Mouse (Mus musculus): ENCODE data around the gene Rptor.

Rptor gene

DNA sequence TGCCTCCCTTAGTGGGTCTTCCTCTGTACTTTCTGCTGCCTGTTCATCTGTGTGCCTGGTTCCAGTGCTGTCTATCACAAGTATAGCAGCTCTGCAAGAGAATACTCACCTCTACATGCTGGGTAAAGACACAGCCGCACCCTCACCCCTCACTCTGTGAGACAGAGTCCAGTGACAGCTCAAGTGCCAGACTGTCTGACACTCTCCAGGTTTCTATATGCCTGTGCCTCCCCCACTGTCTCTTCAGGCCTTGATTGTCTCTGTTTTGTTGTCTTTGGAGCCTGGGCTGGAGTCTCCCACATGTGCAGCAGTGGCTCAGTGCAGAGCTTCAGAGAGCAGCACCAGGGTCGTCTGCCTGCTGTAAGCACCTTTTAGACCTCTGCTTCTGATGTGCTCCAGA lies 280.9 kb downstream of the Rptor start:
- no peak for DNase-seq (ENCODE audit: extremely low read depth, insufficient read length, low spot score)

DNA sequence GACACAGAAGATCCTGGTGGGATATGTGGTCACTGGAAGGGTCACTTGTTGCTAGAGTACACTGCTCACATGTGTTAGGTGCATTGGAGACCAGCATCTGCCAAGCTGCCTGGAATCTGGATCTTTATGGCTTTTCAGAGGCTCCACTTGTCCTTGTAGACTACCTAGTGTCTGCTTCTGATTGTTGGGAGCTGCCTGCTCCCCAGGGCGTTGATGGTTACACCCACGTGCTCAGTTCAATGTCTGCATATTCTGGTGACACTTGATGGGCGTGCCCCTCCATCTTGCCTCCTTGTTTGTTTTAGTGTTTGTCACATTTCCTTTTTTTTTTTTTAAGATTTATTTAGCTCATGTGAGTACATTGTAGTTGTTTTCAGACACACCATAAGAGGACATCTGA lies 287.3 kb downstream of the Rptor start:
- DNase-seq (ENCODE audit: extremely low read depth, insufficient read length, low spot score) = no peak

DNA sequence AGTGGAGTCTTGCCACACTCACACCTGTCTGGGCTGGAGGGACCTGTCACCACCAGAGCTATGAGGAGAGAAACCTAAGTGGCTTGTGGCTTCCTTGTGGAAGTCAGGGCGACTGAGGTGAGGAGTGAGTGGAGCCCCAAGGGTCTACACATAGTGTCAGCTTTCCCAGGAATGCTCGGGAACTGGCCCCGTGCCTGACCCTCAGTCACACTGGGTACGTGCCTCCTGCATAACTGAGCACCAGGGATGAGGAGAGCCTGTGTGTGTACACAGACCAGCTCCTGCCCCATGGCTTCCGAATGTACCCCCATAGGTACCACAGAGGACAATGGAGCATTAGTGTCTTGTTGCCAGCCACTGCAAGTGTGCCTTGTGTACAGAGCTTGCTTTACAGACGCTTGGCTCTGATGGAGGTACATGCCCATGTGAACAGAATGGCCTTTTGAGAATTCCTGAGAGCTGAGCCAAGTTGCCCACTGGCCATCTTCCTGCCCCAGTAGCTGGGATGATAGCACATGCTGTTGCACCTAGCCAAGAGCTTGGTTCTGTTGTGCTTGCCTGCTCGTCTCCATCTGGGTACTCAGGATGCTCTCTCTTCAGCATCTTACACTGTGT lies 289.0 kb downstream of the Rptor start:
- no peak for DNase-seq (ENCODE audit: extremely low read depth, insufficient read length, low spot score)

DNA sequence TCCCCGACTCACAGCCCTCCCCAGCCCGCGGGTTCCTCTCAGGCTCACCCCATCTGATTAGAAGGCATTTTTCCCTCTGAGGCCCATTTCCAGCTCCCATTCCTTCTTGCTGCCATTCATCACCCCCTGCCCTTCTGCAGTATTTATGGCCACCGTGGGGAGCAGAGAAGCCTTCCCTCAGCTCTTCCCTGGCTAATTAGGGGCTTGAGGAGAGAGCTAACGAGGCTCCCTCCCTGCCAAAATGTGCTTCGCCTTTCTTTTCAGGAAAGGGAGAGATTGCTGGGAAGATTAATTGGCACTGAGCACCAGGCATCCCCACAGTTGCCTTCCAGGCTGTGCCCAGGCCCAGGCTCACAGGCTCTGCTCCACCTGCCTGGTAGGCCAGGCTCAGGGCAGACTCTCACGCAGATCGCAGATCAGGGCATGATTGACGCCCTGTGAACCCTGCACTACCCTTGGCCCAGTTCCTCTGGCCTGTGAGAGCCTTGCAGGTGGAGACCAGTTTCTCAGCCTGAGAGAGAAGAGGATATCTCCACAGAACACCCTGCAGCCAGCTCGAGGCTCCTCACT lies 291.0 kb downstream of the Rptor start:
- no peak for DNase-seq (ENCODE audit: extremely low read depth, insufficient read length, low spot score)

DNA sequence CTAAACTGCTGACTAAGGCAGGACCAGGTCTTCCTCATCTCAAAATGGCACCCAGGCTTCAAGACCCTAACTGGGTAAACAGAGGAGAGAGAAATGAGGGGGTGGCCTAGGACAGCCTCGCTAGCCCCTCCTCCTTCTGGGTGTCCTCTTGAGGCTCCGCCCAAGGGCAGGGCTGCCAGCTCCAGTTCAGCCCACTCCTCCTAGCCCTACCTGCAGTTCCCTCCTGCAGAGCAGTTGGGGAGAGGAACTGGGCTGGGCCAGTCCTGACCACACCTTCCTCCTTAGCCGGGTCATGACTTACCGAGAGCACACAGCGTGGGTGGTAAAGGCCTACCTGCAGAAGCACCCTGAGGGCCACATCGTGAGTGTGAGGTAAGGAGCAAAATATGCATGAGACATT lies 291.9 kb downstream of the Rptor start:
- DNase-seq (ENCODE audit: extremely low read depth, insufficient read length, low spot score) = no peak

DNA sequence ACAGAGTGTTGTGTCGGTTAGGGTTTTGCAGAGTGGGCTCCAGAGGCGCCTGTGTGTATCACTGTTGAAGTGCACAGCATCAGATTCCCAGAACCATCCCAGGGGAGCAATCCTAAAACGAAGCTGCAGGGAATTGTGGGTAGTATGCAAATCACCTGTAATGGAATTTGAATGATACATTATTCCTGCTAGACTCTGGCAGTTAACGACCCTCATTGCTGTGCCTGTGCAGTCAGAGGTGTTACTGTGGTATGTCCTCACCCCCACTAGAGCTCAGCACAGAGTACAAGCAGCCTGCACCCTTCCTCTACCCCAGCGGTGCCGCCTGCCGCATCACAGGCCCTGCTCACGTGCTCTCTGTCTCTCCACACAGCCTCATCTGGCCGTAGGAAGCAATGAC lies 294.3 kb downstream of the Rptor start:
- no peak for DNase-seq (ENCODE audit: extremely low read depth, insufficient read length, low spot score)

DNA sequence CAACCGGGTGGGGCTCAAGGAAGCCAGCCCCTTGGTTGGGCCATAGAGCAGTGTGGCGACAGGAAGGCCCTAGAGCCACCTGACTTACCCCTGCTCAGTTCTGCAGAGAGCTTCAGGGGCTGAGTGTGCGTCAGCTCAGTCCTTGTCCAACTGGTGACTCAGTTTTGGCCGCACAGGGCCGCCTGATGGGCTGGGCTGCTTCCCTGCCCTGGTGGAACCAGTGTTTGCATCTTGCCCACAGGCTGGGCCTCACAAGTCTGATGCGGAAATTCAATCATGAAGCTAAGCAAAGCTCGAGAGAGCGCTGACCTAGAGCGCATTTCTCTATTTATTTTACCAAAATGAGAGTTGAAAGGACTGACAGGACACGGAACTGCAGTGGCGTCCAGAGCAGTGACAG lies 296.3 kb downstream of the Rptor start:
- no peak for DNase-seq (ENCODE audit: extremely low read depth, insufficient read length, low spot score)

DNA sequence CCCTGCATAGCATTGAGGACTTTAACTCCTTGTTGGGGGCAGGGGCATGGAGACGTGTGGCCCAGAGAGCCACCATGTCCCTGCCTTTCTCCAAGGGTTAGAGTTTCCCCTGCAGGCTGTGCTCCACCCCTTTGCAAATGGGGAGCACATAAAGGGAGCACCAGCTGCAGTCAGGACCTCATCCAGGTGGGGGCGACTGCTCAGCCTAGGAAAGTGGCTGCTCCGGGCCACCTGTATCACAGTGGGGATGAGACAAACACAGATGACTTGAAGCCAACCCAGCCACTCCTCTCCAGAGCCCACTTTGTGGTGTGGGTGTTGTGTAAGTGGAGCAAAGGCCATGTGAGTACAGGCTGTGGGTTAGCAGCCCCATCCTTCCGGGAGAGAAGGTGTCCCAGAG lies 298.5 kb downstream of the Rptor start:
- no peak for DNase-seq (ENCODE audit: extremely low read depth, insufficient read length, low spot score)

DNA sequence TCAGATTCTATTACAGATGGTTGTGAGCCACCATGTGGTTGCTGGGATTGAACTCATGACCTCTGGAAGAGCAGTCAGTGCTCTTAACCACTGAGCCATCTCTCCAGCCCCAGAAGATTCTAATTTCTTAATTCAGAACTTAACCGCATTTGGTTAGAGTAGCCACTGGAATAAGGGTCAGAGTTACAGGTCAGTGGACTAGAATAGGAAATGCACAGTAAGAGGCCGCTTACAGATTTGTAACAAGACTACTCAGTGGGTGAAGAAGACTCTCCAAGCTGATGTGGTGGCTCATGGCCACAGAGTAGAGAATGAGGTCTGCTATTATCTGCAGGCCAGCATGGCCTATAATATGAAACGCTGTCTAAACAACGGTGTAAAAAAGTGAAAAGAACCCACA lies 300.2 kb downstream of the Rptor start:
- no peak for DNase-seq (ENCODE audit: extremely low read depth, insufficient read length, low spot score)

DNA sequence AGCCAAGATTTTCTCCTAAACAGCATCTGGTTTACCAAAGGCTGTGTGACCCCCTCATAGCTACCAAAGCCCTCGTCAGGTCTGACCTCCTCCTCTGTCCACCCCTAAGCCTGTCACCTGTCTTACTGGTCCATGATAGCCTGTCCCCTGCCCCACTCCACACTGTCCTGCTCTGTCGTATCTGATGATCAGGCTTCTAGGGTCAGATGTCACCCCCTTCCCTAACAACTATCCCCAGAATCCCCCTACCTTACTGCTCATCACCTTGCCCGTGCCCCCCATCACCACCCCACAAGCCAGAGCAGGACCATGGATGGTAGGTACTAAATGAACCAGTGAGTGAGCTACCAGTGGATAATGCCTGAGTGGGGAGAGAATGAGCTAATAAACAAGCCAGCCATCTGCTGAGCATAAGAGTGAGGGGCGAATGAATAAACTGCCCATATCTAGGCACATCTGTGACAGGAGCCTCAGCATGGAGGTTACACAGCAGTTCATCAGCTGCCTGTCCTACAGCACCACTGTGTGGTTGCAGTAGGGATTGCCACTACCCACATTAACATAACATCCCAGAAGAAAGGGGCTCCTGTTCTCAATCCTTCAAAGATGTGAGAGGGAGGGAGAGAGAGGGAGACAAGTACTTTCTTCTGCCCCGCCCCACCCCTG lies 302.0 kb downstream of the Rptor start:
- DNase-seq (ENCODE audit: extremely low read depth, insufficient read length, low spot score) = no peak

DNA sequence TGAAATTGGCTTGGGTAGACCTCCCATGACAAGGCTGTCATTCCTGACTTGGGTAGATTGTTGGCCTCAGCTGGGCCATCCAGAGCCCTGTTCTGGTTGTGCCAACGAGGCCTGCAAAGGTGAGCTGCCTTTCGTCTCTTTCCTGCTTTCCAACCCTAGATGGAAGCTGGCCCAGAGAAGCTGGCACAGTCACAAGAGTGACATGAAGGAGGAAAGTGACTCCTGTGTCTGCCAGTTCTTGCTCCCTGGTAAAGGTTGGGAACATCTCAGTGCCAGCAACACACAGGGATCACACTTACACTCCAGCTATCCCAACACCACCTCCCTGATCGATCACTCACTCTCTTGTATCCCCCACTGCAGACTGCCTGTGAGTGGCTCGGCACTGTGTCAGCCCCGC lies 303.1 kb downstream of the Rptor start:
- no peak for DNase-seq (ENCODE audit: extremely low read depth, insufficient read length, low spot score)

DNA sequence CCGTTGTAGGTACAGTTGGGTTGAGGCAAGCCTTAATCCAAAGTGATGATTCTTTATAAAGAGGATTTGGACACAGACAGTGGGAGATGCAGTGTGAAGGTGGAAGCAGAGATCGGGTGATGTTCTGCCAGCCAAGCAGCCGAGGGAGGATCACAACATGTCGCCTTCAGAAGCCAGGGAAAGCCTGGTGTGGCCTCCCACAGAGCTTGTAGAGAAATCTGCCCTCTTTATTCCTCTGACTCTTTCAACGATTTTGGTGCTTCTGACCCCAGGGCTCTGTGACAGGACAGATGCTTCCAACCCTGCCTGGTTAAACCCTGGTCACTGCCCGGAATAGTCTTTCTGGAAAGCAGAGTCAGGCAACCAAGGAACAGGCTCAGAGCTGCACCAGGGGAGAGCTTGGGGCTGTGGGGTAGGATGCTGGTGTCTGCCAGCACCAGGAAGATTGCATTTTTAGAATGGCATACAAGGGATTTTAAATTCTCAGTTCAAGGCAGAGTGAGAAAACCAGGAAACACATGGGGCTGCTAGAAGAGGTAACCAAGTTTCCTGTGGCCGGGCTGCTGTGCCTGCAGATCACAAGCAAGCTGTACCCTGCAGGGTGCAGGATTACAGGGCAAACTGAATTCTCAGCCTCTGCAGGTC lies 304.4 kb downstream of the Rptor start:
- no peak for DNase-seq (ENCODE audit: extremely low read depth, insufficient read length, low spot score)

DNA sequence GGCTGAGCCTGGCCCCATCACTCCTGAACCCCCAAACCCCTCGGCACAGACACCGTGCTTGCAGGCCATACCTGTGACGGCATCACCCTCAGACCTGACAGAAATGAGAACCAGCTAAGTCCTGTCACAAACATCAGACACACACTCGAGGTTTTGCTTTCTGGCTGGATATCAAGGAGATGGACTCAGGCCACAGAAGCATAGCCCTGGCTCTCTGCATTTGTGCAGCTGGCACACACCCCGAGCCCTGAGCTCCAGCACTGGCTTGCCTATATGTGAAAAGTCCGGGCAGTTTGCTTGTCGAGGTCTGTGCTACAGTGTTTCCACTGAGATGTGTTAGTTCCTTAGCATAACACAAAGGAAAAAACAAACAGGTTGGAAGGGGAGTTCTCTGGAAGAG lies 305.0 kb downstream of the Rptor start:
- no peak for DNase-seq (ENCODE audit: extremely low read depth, insufficient read length, low spot score)

DNA sequence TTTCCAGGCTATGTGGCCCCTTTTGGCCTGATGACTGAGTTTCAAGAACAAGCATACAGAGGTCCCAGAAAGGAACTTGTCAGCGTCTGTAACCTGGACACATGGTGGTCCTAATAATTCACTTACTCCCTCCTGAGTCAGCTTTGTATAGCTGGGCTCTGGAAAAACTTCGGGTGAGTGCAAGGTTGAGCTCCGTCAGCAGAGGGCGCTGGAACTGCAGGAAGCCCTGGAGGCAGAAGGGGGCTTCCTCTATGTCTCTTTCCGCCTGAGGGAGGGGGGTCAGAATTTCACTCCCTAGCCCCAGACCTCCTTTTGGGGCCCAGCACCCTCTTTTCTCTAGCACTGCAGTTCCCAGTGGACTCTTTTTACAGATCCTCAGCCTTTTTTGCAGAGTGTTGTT lies 306.7 kb downstream of the Rptor start:
- peak; percentile 48 for DNase-seq (ENCODE audit: extremely low read depth, insufficient read length, low spot score)

DNA sequence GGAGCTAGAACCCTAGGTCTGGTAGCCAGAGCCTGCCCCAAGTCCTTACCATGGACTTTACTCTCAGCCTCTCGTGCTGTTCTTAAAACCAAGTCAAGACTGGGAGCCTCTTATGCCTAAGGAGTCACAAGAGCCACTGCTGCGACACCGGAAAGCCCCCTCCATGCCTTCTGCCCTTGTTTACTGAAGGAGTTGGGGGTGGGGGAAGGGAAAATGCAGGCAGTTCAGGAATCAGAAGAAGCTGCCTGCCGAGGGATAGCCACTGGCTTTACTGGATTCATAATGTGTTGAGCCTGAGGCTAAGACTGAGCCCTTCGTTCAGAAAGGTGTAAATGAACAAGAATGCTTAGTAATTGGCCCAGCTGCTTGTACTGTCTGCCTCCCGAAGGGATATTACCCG lies 310.1 kb downstream of the Rptor start:
- no peak for DNase-seq (ENCODE audit: extremely low read depth, insufficient read length, low spot score)

DNA sequence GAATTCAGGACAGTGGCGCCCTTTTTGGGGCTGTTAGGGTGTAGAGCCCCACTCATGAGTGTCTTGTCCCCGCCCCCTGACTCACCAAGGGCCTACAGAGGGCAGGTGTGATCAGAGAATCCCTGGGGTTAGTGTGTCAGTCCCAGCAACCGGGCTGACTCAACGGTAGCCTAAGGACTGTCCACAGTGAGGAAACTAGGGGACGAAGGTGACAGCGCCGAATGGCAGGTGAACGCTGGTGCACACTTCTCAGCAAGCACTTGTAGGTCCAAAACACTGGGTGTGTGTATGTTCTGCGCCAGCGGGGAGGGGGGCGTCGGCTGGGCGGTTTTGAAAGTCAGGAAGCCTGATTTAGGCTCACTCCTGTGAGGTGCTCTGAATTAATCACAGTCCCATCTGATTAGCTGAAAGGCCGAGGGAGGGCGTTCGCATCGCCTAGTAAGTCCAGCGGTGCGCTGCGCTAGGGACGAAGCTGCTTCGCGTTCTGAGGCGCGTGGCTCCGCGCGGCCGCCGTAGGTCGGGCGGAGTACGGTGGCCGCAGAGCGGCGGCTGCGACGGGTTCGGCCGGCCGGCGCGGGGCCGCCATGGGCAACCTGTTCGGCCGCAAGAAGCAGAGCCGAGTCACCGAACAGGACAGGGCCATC lies 310.7 kb downstream of the Rptor start, which contains the start of gene Chmp6:
Chmp6 (plus strand) TSS at position 151 of the 644 bp plus-strand sequence.
- peak; percentile 93 for DNase-seq (ENCODE audit: extremely low read depth, insufficient read length, low spot score)

DNA sequence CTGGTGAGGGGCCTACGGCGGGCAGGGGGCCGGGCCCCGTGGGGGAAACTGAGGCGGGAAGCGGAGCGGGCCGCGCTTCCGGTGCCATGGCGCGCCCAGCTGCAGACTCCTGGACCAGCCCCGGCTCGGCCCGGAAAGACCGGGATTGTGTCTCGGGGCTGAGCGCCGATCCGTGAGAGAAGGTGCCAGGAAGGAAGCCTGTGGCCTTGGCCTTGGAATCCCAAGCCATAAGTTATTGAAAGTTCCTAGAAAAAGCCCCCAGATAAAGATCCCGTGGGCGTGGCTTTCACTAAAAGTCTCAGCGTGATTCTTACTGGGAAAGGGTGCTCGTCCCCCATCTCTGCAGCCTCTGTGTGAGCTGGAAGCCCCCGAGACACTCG lies 311.2 kb downstream of the Rptor start:
- DNase-seq (ENCODE audit: extremely low read depth, insufficient read length, low spot score) = no peak

DNA sequence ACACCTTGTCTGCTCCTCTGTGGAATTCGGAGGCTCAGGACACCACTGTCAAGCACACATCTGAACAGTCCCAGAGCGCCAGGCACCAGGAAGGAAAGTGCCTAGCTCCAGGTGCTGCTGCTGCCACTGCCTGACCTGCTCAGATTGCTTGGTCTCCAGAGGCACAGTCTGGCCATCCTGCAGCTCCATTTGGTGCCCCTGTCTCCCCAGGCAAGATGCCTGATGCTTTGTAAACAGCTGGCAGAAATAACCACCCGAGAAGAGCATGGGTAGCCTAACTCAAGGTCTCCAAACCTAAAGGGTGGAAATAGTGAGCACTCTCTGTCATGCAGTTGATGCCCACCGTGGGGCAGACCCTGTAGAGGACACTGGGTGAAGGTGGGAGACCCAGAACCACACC lies 311.7 kb downstream of the Rptor start:
- DNase-seq (ENCODE audit: extremely low read depth, insufficient read length, low spot score) = no peak

DNA sequence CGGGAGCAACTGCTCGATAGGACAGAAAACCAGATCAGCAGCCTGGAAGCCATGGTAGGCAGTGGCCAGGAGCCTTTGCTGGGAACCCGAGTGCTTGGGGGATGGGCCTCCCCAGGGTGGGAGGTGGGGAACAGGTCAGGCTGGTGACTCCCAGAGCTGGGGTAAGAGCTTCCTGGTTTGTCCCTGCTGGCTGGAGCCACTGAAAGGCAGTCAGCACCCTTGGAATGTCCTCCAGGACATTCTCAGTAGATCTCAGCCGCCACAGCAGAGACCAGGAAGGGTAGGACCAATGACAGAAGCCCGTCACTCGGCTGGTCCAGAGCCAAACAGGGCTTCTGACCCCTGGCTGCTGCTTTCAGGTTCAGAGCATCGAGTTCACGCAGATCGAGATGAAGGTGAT lies 313.0 kb downstream of the Rptor start:
- DNase-seq (ENCODE audit: extremely low read depth, insufficient read length, low spot score) = peak; percentile 63

DNA sequence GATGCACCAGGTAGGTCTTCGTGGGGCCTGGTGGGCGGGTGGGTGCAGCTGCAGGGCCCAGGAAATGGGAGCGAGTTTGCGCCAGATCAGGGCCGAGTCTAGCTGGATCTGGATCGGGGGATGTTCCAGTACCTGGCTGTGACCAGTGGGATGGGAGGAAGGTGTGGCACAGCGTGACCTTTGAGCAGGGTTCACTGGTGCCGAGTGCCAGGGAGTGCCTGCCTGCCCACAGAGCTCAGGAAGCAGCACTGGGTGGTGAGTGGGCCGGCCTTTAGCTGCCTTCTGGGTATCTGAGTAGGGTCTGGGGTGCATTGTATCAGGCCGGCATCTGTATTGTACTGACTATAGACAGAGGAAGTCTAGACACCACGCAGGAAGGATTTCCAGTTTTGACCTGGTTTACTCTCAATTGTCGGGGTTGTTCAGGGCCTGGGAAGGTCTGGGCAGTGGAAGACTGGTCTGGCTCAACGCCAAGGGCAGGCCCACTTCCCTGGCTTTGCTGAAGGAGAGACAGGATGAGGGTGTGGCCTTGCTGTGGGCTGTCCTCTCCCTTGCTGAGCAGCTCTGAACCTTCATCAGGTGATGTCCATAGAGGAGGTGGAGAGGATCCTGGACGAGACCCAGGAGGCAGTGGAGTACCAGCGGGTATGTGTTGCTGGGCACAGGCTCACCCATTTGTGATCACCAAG lies 313.5 kb downstream of the Rptor start:
- DNase-seq (ENCODE audit: extremely low read depth, insufficient read length, low spot score) = peak; percentile 72
